Mouse (Mus musculus): ENCODE measurements at regions not wholly inside any gene's neighbourhood (a gene's known extent, or its start where the extent isn't known, plus 50 kb on each side); places are given as distances from the start of the nearest gene placed in this dataset.

- Histone ChIP-seq H3K4me1 (ENCODE audit: control insufficient read depth, insufficient read depth, low read length) (no peaks in the 10 kb centered on the region; the same call in 1 of the 2 replicates), H3K27ac (ENCODE audit: control insufficient read depth, insufficient read depth, low read depth, low read length, poor library complexity) (no peak overlapping the region), H3K4me3 (replicated peaks; ENCODE audit: control insufficient read depth, low read depth, low read length) (no peak overlapping the region)
- WGBS, result 67% methylated on average over 4 of the region's 4 CpGs
- no peak for TF ChIP-seq POLR2A (IDR thresholded peaks at IDR 0.05; ENCODE audit: borderline replicate concordance, control insufficient read depth, low read depth, low read length)
- no peak for TF ChIP-seq CTCF (IDR thresholded peaks at IDR 0.05; ENCODE audit: control insufficient read depth, insufficient read depth, low read length)
Measured at GRCm38 (mm10) chr12:54282281-54282921, 78.7 kb upstream of the Egln3 start.

GRCm38 (mm10) chr12:54280457-54280856 lies 76.8 kb upstream of the Egln3 start:
- TF ChIP-seq CTCF (IDR thresholded peaks at IDR 0.05; ENCODE audit: control insufficient read depth, insufficient read depth, low read length) (no peak), POLR2A (IDR thresholded peaks at IDR 0.05; ENCODE audit: borderline replicate concordance, control insufficient read depth, low read depth, low read length) (no peak)
- WGBS, result 81% methylated on average over 4 of the region's 4 CpGs
- no peak overlapping the region for H3K4me3 ChIP-seq (replicated peaks; ENCODE audit: control insufficient read depth, low read depth, low read length)
- no peaks in the 10 kb centered on the region; the same call in 1 of the 2 replicates for H3K4me1 ChIP-seq (ENCODE audit: control insufficient read depth, insufficient read depth, low read length)
- no peak overlapping the region for H3K27ac ChIP-seq (ENCODE audit: control insufficient read depth, insufficient read depth, low read depth, low read length, poor library complexity)

GRCm38 (mm10) chr12:54280001-54280400 lies 76.3 kb upstream of the Egln3 start:
- TF ChIP-seq POLR2A (IDR thresholded peaks at IDR 0.05; ENCODE audit: borderline replicate concordance, control insufficient read depth, low read depth, low read length), result no peak
- TF ChIP-seq CTCF (IDR thresholded peaks at IDR 0.05; ENCODE audit: control insufficient read depth, insufficient read depth, low read length), result no peak

GRCm38 (mm10) chr12:54276978-54277537 lies 73.4 kb upstream of the Egln3 start:
- TF ChIP-seq CTCF (IDR thresholded peaks at IDR 0.05; ENCODE audit: control insufficient read depth, insufficient read depth, low read length), result no peak
- no peak for TF ChIP-seq POLR2A (IDR thresholded peaks at IDR 0.05; ENCODE audit: borderline replicate concordance, control insufficient read depth, low read depth, low read length)
- 83% methylated on average over 7 of the region's 7 CpGs for WGBS
- Histone ChIP-seq H3K4me3 (replicated peaks; ENCODE audit: control insufficient read depth, low read depth, low read length) (no peak overlapping the region), H3K27ac (ENCODE audit: control insufficient read depth, insufficient read depth, low read depth, low read length, poor library complexity) (no peak overlapping the region), H3K4me1 (ENCODE audit: control insufficient read depth, insufficient read depth, low read length) (no peaks in the 10 kb centered on the region; the same call in 1 of the 2 replicates)

More at GRCm38 (mm10) chr12:54280001-54280400, 76.3 kb upstream of the Egln3 start:
- H3K27ac ChIP-seq (ENCODE audit: control insufficient read depth, insufficient read depth, low read depth, low read length, poor library complexity), result no peak overlapping the region
- no peak overlapping the region for H3K4me3 ChIP-seq (replicated peaks; ENCODE audit: control insufficient read depth, low read depth, low read length)
- H3K4me1 ChIP-seq (ENCODE audit: control insufficient read depth, insufficient read depth, low read length), result no peaks in the 10 kb centered on the region; the same call in 1 of the 2 replicates
- WGBS, result 86% methylated on average over 3 of the region's 3 CpGs

GRCm38 (mm10) chr12:54273506-54273905 lies 69.8 kb upstream of the Egln3 start:
- 88% methylated on average over 4 of the region's 4 CpGs for WGBS
- no peak overlapping the region for H3K27ac ChIP-seq (ENCODE audit: control insufficient read depth, insufficient read depth, low read depth, low read length, poor library complexity)
- no peaks in the 10 kb centered on the region; the same call in 1 of the 2 replicates for H3K4me1 ChIP-seq (ENCODE audit: control insufficient read depth, insufficient read depth, low read length)
- H3K4me3 ChIP-seq (replicated peaks; ENCODE audit: control insufficient read depth, low read depth, low read length), result no peak overlapping the region
- TF ChIP-seq CTCF (IDR thresholded peaks at IDR 0.05; ENCODE audit: control insufficient read depth, insufficient read depth, low read length) (no peak), POLR2A (IDR thresholded peaks at IDR 0.05; ENCODE audit: borderline replicate concordance, control insufficient read depth, low read depth, low read length) (no peak)

GRCm38 (mm10) chr12:54272696-54273095 lies 69.0 kb upstream of the Egln3 start:
- Histone ChIP-seq H3K4me1 (ENCODE audit: control insufficient read depth, insufficient read depth, low read length) (no peaks in the 10 kb centered on the region; the same call in 1 of the 2 replicates), H3K4me3 (replicated peaks; ENCODE audit: control insufficient read depth, low read depth, low read length) (no peak overlapping the region), H3K27ac (ENCODE audit: control insufficient read depth, insufficient read depth, low read depth, low read length, poor library complexity) (no peak overlapping the region)
- WGBS, result 82% methylated on average over 6 of the region's 6 CpGs
- TF ChIP-seq POLR2A (IDR thresholded peaks at IDR 0.05; ENCODE audit: borderline replicate concordance, control insufficient read depth, low read depth, low read length), result no peak
- no peak for TF ChIP-seq CTCF (IDR thresholded peaks at IDR 0.05; ENCODE audit: control insufficient read depth, insufficient read depth, low read length)

GRCm38 (mm10) chr12:54272226-54272625 lies 68.6 kb upstream of the Egln3 start:
- no peak overlapping the region for H3K27ac ChIP-seq (ENCODE audit: control insufficient read depth, insufficient read depth, low read depth, low read length, poor library complexity)
- H3K4me1 ChIP-seq (ENCODE audit: control insufficient read depth, insufficient read depth, low read length), result no peaks in the 10 kb centered on the region; the same call in 1 of the 2 replicates
- no peak for TF ChIP-seq CTCF (IDR thresholded peaks at IDR 0.05; ENCODE audit: control insufficient read depth, insufficient read depth, low read length)
- no peak for TF ChIP-seq POLR2A (IDR thresholded peaks at IDR 0.05; ENCODE audit: borderline replicate concordance, control insufficient read depth, low read depth, low read length)
- no peak overlapping the region for H3K4me3 ChIP-seq (replicated peaks; ENCODE audit: control insufficient read depth, low read depth, low read length)
- WGBS, result 80% methylated on average over 2 of the region's 2 CpGs

GRCm38 (mm10) chr12:54265852-54266251 lies 62.2 kb upstream of the Egln3 start:
- TF ChIP-seq POLR2A (IDR thresholded peaks at IDR 0.05; ENCODE audit: borderline replicate concordance, control insufficient read depth, low read depth, low read length) (no peak), CTCF (IDR thresholded peaks at IDR 0.05; ENCODE audit: control insufficient read depth, insufficient read depth, low read length) (no peak)
- Histone ChIP-seq H3K27ac (ENCODE audit: control insufficient read depth, insufficient read depth, low read depth, low read length, poor library complexity) (no peak overlapping the region), H3K4me3 (replicated peaks; ENCODE audit: control insufficient read depth, low read depth, low read length) (no peak overlapping the region), H3K4me1 (ENCODE audit: control insufficient read depth, insufficient read depth, low read length) (peaks cover 3% of the 10 kb centered on the region)
- 81% methylated on average over 3 of the region's 3 CpGs for WGBS
